Mouse (Mus musculus) adrenal gland, adult 8-10 months (tissue): ENCODE measurements around the gene Trpm5. TPM values are rescaled to one million over a fixed set of nuclear protein-coding genes. Genes with fewer than 3 reads are reported as not detected.

ENCODE experiments used
- DNase-seq: peaks from one replicate; pipeline ENCODE4 v3.0.0; 2022
- total RNA-seq, 4 experiments: library from RNA; stranded (reverse); gene quantifications; 2 replicates each; pipeline ENCODE4 v1.2.4; 2022

The Trpm5 gene
- under 1 TPM; 0.17 to 0.32 (median 0.27) TPM for total RNA-seq

- no peak for DNase-seq
Measured at GRCm38 (mm10) chr7:143094592-143095553, at the start of gene Trpm5. TSS of gene Trpm5 (minus strand) at chr7:143094642.

- no peak for DNase-seq
Measured at GRCm38 (mm10) chr7:143142680-143143079, 48.2 kb upstream of the Trpm5 start.

GRCm38 (mm10) chr7:143139932-143140331 lies 45.5 kb upstream of the Trpm5 start:
- DNase-seq: no peak

- peak; percentile 29 for DNase-seq
Measured at GRCm38 (mm10) chr7:143138789-143139188, 44.3 kb upstream of the Trpm5 start.

DNA sequence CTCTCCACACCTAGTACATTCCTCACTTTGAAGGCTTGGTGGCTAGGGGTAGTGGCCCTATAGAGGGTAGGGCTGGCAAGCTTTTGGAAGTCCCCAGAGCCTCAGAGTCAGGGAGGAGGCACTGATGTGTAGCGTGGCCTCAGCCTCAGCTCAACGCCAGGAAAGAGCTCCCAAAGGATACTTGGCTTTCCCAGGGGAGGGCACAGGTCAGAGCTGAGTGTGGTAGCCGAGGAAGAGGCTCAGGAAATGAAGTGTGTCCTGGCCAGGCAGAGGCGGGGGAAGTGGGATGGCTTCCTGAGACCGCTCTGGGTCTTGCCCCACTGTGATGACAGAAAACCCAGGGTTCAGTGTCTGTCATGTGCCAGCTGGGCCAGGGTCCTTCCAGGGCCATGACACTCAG lies 42.1 kb upstream of the Trpm5 start:
- DNase-seq: no peak

DNA sequence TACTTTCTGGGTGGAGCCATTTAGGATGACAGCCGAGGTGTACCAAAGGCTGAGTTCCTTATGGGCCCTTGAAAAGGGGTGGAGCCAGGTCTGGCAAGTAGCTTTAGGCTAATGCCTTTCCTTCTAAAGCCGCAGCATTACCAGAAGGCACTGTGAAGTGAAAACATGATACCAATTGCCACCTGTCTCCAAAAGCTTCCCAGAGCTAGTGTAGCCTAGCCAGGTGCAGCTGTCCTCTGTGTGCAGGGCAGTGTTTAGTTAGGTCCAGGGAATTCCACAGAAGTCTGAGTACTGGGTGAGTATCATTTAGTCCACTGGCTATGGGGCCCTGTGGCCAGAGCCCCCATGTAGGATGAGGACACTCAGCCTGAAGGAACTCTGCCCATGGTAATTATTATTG lies 41.7 kb upstream of the Trpm5 start:
- DNase-seq: no peak

DNA sequence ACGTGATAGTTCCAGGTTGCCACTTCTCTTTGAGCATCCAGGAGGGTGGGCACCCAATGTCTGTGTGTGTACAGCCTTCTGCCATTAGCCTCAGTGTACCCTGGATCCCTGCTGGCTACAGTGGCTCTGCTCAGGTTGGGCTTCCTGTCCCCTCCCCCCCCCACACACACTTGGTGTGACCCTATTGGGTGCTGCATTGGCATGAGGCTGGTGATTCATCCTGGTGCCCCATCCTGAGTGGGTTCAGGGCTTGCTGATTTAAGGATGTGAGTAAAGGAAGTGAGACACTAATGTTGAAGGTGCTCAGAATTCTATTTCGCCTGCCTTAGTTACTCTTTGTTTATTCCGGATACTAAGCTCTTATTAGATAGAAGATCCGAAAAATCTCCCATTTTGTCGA lies 38.4 kb upstream of the Trpm5 start:
- DNase-seq: no peak

- no peak for DNase-seq
Measured at GRCm38 (mm10) chr7:143124902-143125301, 30.5 kb upstream of the Trpm5 start.

GRCm38 (mm10) chr7:143123876-143124669 lies 29.6 kb upstream of the Trpm5 start:
- DNase-seq: no peak

- DNase-seq: peak; percentile 76
Measured at GRCm38 (mm10) chr7:143122191-143122590, 27.7 kb upstream of the Trpm5 start.

DNA sequence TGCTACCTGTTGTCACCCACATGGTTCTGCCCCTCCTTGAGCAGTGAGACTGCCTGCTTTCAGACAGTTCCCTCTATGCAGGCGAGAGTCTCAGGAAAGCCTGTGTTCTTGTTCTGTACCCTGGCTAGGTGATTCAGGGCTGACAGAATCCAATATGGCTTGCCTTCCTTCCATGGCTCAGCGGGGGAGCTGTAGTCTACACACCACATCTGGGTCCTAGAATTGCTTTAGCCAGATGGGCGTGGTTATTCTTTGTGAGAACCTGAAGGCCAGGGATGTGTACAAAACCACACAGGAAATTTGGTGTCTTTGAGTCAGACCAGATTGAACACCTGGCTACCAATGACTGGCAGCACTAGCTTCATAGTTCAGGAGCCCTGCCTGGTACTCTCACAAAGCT lies 25.4 kb upstream of the Trpm5 start:
- DNase-seq: no peak

DNA sequence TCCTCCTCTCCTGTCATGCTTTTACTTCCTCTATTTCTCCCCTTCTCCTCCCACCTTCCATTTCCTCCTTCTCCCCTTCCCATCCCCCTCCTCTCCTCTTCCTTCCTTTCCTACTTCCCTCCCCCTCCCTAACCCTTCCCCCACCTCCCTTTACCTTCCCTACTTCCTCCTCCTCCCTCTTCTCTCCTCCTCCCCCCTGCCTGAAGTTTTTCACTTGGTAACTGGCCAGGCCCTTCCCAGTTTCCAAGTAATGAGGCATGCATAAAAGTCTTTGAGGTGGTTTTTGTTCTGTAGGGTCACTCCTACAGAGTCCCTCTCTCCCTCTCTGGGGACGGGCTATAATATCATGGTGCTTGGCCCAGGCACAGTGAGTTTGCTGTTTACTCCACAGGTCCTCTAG lies 25.0 kb upstream of the Trpm5 start:
- no peak for DNase-seq

DNA sequence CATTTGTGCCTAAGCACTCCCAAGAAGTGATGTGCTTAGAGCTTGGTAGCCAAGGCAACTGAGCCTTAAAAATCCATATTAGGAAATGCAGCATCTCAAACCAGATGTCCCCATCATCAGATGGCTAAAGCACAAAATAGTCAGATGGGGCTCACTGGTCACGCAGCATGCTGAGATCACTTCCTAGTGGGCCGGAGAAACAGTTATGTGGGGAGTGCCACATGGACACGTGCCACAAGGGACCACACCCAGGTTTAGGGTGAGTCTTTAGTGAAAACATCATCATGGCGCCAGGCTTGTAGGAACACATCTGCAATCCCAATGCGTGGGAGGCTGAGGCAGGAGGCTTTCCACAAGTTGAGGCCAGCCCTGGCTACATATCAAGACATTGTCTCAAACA lies 22.1 kb upstream of the Trpm5 start:
- no peak for DNase-seq

GRCm38 (mm10) chr7:143114773-143115172 lies 20.3 kb upstream of the Trpm5 start:
- no peak for DNase-seq

- DNase-seq: no peak
Measured at GRCm38 (mm10) chr7:143112395-143112794, 18.0 kb upstream of the Trpm5 start.

DNA sequence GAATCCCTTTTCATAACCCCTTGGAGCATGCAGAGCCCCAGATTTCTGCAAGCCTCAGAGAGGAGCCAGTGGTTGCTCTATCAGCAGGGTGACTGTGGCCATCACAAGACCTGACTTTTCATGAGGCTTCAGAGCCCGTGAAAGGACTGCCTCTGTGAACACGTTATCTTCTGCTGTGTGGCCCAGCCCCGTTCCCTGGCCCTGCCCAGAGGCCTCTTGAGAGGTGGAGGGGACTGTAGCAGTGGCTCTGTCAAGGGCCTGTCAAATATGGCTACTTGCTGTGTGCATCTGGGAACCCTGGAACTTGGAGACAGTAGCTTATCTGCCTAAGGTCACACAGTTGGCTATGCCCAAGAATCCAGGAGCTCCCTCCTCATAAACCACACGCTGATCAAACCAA lies 17.3 kb upstream of the Trpm5 start:
- DNase-seq: no peak

- no peak for DNase-seq
Measured at GRCm38 (mm10) chr7:143110803-143111202, 16.4 kb upstream of the Trpm5 start.

DNA sequence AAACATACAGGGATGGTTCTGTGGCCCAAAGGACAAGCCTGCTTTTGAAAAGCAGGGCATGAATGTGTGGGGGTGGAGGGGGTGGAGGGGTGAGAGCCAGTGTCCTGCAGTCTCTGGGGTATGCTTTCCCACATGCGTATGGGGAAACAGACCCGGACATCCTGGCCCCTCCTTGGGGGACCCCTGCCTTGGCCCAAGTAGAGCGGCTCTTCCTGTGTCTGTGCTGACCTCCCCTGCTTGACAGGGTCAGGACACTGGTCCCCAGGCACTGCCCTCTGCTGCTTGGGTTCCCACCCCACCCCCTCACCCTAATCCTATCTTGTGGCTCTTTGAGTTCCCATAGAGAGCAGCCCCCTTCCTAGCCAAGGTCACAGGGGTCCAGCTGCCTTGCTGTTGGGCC lies 15.3 kb upstream of the Trpm5 start:
- DNase-seq: no peak

GRCm38 (mm10) chr7:143108996-143109660 lies 14.7 kb upstream of the Trpm5 start:
- no peak for DNase-seq

GRCm38 (mm10) chr7:143108200-143108599 lies 13.8 kb upstream of the Trpm5 start:
- no peak for DNase-seq

GRCm38 (mm10) chr7:143106672-143107465 lies 12.4 kb upstream of the Trpm5 start:
- no peak for DNase-seq

DNA sequence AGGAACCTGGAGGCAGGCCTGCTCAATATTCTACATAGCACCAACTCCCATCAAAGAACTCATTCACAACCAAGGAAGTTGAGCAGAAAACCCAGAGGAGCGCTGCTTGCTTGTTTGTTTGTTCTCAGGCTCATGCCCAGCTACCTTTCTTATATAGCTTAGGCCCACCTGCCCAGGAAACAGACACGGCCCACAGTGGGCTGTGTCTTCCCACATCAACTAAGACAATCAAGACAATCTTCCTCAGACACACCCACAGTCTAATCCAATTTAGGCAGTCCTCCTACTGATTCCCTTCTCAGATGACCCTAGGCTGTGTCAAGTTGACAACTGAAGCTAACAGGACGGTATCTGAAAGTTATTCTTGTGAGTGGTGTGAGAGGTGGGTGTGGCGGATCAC lies 11.6 kb upstream of the Trpm5 start, which contains the start of gene Kcnq1:
Kcnq1 (plus strand) TSS at position 301 of the 400 bp plus-strand sequence.
- DNase-seq: no peak
